Mouse (Mus musculus) activated CD4-positive, CD25-positive, alpha-beta regulatory T cell, adult 4 months (primary cell): ENCODE results near the gene Rpap2. TPM values are rescaled to one million over a fixed set of nuclear protein-coding genes. Genes with fewer than 3 reads are reported as not detected.

Source experiments
- ATAC-seq: one replicate; pipeline ENCODE4 v1.8.0; 2017
- polyA plus RNA-seq, 2 experiments: library from polyadenylated mRNA; unstranded; fragments of 100-300 nt; shearing (Covaris generic); gene quantifications; one replicate each; pipeline ENCODE4 v1.2.1; 2017

Rpap2 gene
- 10 to 100 TPM; 33.6 to 34.1 TPM for polyA plus RNA-seq

- ATAC-seq = peak; percentile 86
Measured at GRCm38 (mm10) chr5:107597301-107598077, at the start of gene Rpap2, which contains the start of gene Glmn. Gene Rpap2, plus strand, starts transcription at chr5:107597373. Gene Glmn, minus strand, starts transcription at chr5:107597888.

GRCm38 (mm10) chr5:107547955-107548354, 49.2 kb upstream of the Rpap2 start:
- no peak for ATAC-seq

- no peak for ATAC-seq
Measured at GRCm38 (mm10) chr5:107548444-107548843, 48.7 kb upstream of the Rpap2 start.

GRCm38 (mm10) chr5:107554336-107554735, 42.8 kb upstream of the Rpap2 start:
- peak; percentile 61 for ATAC-seq

- ATAC-seq = no peak
Measured at GRCm38 (mm10) chr5:107556969-107557368, 40.2 kb upstream of the Rpap2 start.

GRCm38 (mm10) chr5:107569148-107569547, 28.0 kb upstream of the Rpap2 start:
- ATAC-seq = no peak

GRCm38 (mm10) chr5:107598380-107598779, 1.2 kb downstream of the Rpap2 start:
- ATAC-seq = peak; percentile 6

GRCm38 (mm10) chr5:107611224-107611623, 14.1 kb downstream of the Rpap2 start:
- peak; percentile 76 for ATAC-seq

GRCm38 (mm10) chr5:107617986-107618385, 20.8 kb downstream of the Rpap2 start:
- ATAC-seq = no peak

GRCm38 (mm10) chr5:107621327-107621726, 24.2 kb downstream of the Rpap2 start:
- no peak for ATAC-seq

- no peak for ATAC-seq
Measured at GRCm38 (mm10) chr5:107633651-107634050, 36.5 kb downstream of the Rpap2 start.

GRCm38 (mm10) chr5:107637106-107637505, 39.9 kb downstream of the Rpap2 start:
- no peak for ATAC-seq

- ATAC-seq = no peak
Measured at GRCm38 (mm10) chr5:107638366-107638765, 41.2 kb downstream of the Rpap2 start.

- no peak for ATAC-seq
Measured at GRCm38 (mm10) chr5:107644595-107644994, 47.4 kb downstream of the Rpap2 start.

- ATAC-seq = peak; percentile 53
Measured at GRCm38 (mm10) chr5:107645935-107646334, 48.8 kb downstream of the Rpap2 start.

- no peak for ATAC-seq
Measured at GRCm38 (mm10) chr5:107647580-107647979, 50.4 kb downstream of the Rpap2 start.

- peak; percentile 26 for ATAC-seq
Measured at GRCm38 (mm10) chr5:107648552-107649125, 51.5 kb downstream of the Rpap2 start.

GRCm38 (mm10) chr5:107649680-107650079, 52.5 kb downstream of the Rpap2 start:
- ATAC-seq = no peak

GRCm38 (mm10) chr5:107650427-107650826, 53.3 kb downstream of the Rpap2 start:
- peak; percentile 80 for ATAC-seq

- ATAC-seq = no peak
Measured at GRCm38 (mm10) chr5:107652055-107652660, 55.0 kb downstream of the Rpap2 start.

- ATAC-seq = no peak
Measured at GRCm38 (mm10) chr5:107678392-107678791, 81.2 kb downstream of the Rpap2 start.

- ATAC-seq = no peak
Measured at GRCm38 (mm10) chr5:107681300-107681699, 84.1 kb downstream of the Rpap2 start.

GRCm38 (mm10) chr5:107684380-107684779, 87.2 kb downstream of the Rpap2 start:
- ATAC-seq = no peak

GRCm38 (mm10) chr5:107687161-107687560, 90.0 kb downstream of the Rpap2 start:
- no peak for ATAC-seq
